Mouse (Mus musculus): ENCODE results near the gene Epc2. TPM values are rescaled to one million over a fixed set of nuclear protein-coding genes. Genes with fewer than 3 reads are reported as not detected.

The Epc2 gene
- polyA plus RNA-seq, 1 experiment = 5.3 TPM

DNA sequence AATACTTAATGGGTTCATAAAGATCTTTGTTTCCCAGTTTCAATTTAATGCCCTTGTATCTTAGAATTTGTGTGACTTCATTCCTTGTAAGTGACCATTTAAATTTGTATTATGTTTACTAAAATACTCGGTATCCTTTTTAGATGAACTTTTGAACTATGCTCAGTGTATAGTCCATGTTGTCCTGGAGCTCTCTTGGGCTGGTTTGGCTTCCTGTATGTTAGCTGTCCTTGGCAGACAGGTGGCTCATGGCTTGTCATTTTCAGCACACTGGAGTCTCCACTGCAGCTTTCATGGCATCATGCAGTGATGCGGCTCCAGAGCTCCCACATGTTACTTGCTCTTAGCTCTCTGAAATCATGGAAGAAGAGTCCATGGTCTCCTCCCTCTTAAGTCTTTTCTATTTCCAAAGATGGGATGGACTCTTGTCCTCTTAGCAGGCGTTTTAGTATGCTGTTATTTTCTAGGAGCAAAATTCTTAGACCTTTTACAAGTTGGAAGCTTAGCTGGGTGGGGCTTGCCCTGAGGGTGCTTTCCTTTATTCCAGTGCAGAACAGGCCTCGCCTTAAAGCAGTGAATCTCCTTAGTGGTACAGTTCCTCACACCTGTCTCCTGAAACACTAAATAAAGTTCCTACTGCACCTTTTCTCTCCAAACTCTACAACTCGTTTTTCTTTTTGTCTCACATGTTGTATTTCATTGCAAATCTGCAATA, 20.5 kb downstream of the Epc2 start:
- Histone ChIP-seq H3K79me2 (ENCODE audit: control insufficient read depth, insufficient read depth) (peaks cover 81% of the 10 kb centered on the region), H3K4me3 (ENCODE audit: insufficient read depth, poor library complexity, severe bottlenecking) (no peak overlapping the region), H3K27me3 (ENCODE audit: control insufficient read depth, insufficient read depth, insufficient read length) (no peaks in the 10 kb centered on the region), H3K79me3 (ENCODE audit: low read depth) (peaks cover 74% of the 10 kb centered on the region), H3ac (ENCODE audit: control insufficient read depth, insufficient read length, low read depth) (no peak overlapping the region), H3K36me3 (ENCODE audit: control insufficient read depth, insufficient read depth) (no peaks in the 10 kb centered on the region)
- TF ChIP-seq MYOD1 (IDR thresholded peaks at IDR 0.05; ENCODE audit: control insufficient read depth, insufficient read length, low read depth) (no peak), CEBPB (IDR thresholded peaks at IDR 0.05; ENCODE audit: low read depth) (no peak), CTCF (IDR thresholded peaks at IDR 0.05; ENCODE audit: control insufficient read depth, insufficient read depth, insufficient read length) (no peak), USF1 (IDR thresholded peaks at IDR 0.05; ENCODE audit: low read depth) (no peak), MAX (IDR thresholded peaks at IDR 0.05) (no peak), MYOG (IDR thresholded peaks at IDR 0.05; ENCODE audit: control insufficient read depth, extremely low read depth, insufficient read length) (no peak), FOSL1 (IDR thresholded peaks at IDR 0.05; ENCODE audit: insufficient read depth, low read length, poor library complexity, severe bottlenecking) (no peak)

DNA sequence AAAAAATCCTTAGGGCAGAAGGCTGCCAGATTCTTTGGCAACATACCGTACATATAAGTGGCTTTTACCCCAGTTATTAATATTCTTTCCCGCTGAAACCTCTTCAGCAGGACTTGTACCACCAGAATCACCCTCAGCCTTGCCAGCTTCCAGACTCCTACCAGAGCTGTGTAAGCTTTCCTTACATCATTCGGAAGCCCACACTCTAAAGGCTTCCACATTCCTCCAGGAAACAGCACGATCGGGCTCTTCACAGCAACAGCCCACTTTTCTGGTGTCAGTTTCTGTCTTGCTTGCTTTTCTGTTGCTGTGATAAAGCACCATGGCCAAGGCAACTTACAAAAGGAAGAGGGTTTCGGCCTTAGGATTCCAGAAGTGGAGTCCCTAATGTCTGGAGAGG, 21.2 kb downstream of the Epc2 start:
- H3K36me3 ChIP-seq (ENCODE audit: control insufficient read depth, insufficient read depth) = no peaks in the 10 kb centered on the region
- no peaks in the 10 kb centered on the region for H3K27me3 ChIP-seq (ENCODE audit: control insufficient read depth, insufficient read depth, insufficient read length)
- H3K79me2 ChIP-seq (ENCODE audit: control insufficient read depth, insufficient read depth) = peaks cover 74% of the 10 kb centered on the region
- H3K4me3 ChIP-seq (ENCODE audit: insufficient read depth, poor library complexity, severe bottlenecking) = no peak overlapping the region
- TF ChIP-seq MYOD1 (IDR thresholded peaks at IDR 0.05; ENCODE audit: control insufficient read depth, insufficient read length, low read depth) = no peak
- TF ChIP-seq USF1 (IDR thresholded peaks at IDR 0.05; ENCODE audit: low read depth) = no peak
- no peak for TF ChIP-seq MYOG (IDR thresholded peaks at IDR 0.05; ENCODE audit: control insufficient read depth, extremely low read depth, insufficient read length)
- no peak for TF ChIP-seq CEBPB (IDR thresholded peaks at IDR 0.05; ENCODE audit: low read depth)
- no peak for TF ChIP-seq CTCF (IDR thresholded peaks at IDR 0.05; ENCODE audit: control insufficient read depth, insufficient read depth, insufficient read length)
- no peak for TF ChIP-seq MAX (IDR thresholded peaks at IDR 0.05)
- TF ChIP-seq FOSL1 (IDR thresholded peaks at IDR 0.05; ENCODE audit: insufficient read depth, low read length, poor library complexity, severe bottlenecking) = no peak
- no peak overlapping the region for H3ac ChIP-seq (ENCODE audit: control insufficient read depth, insufficient read length, low read depth)
- H3K79me3 ChIP-seq (ENCODE audit: low read depth) = peaks cover 68% of the 10 kb centered on the region

DNA sequence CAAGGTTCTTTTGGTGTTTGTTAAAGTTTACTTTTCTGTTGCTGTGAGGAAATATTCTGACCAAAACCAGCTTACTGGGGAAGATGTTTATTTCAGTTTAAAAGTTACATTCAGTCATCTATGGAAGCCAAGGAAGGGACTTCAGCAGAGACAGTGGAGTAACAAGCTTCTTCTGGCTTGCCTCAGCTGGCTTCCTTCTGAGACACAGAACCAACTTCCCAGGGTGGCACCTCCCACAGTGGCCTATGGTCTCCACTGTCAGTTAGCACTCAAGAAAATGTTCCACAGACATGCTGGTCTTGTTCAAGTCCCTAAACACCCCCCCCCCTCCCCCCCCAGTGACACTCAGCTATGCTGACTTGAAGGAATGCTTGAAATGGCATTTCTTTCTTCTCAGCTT, 30.9 kb downstream of the Epc2 start:
- H3ac ChIP-seq (ENCODE audit: control insufficient read depth, insufficient read length, low read depth) = no peak overlapping the region

DNA sequence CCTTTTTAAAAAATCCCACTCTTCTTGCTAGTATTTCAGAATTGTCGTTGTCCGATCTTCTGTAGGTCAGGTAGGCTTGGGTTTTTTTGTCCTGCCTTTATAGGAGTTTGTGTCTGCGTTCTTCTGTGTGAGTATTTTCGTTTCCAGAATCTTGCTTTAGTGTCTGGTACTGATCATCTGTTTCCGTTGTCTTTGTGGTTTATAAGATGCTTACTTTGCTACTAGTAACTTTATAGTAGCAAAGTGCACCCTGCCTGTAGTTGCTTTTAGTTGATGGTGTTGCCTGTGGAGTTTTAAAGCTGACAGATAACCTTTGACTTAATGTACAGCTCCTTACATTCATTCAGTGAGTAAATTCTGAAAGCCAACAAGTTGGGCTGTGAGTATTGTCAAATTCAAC, 32.1 kb downstream of the Epc2 start:
- TF ChIP-seq MAX (IDR thresholded peaks at IDR 0.05) (no peak), MYOD1 (IDR thresholded peaks at IDR 0.05; ENCODE audit: control insufficient read depth, insufficient read length, low read depth) (no peak), FOSL1 (IDR thresholded peaks at IDR 0.05; ENCODE audit: insufficient read depth, low read length, poor library complexity, severe bottlenecking) (no peak), USF1 (IDR thresholded peaks at IDR 0.05; ENCODE audit: low read depth) (no peak), MYOG (IDR thresholded peaks at IDR 0.05; ENCODE audit: control insufficient read depth, extremely low read depth, insufficient read length) (no peak)
- H3K79me3 ChIP-seq (ENCODE audit: low read depth) = peaks cover 66% of the 10 kb centered on the region
- H3K79me2 ChIP-seq (ENCODE audit: control insufficient read depth, insufficient read depth) = peaks cover 72% of the 10 kb centered on the region
- H3K27me3 ChIP-seq (ENCODE audit: control insufficient read depth, insufficient read depth, insufficient read length) = no peaks in the 10 kb centered on the region
- H3K4me3 ChIP-seq (ENCODE audit: insufficient read depth, poor library complexity, severe bottlenecking) = no peak overlapping the region
- H3ac ChIP-seq (ENCODE audit: control insufficient read depth, insufficient read length, low read depth) = no peak overlapping the region
- H3K36me3 ChIP-seq (ENCODE audit: control insufficient read depth, insufficient read depth) = no peaks in the 10 kb centered on the region

More for the DNA sequence above, 30.9 kb downstream of the Epc2 start:
- Histone ChIP-seq H3K79me2 (ENCODE audit: control insufficient read depth, insufficient read depth) (peaks cover 60% of the 10 kb centered on the region), H3K79me3 (ENCODE audit: low read depth) (peaks cover 55% of the 10 kb centered on the region), H3K27me3 (ENCODE audit: control insufficient read depth, insufficient read depth, insufficient read length) (no peaks in the 10 kb centered on the region), H3K36me3 (ENCODE audit: control insufficient read depth, insufficient read depth) (no peaks in the 10 kb centered on the region), H3K4me3 (ENCODE audit: insufficient read depth, poor library complexity, severe bottlenecking) (no peak overlapping the region)
- TF ChIP-seq CTCF (IDR thresholded peaks at IDR 0.05; ENCODE audit: control insufficient read depth, insufficient read depth, insufficient read length) (no peak), MYOG (IDR thresholded peaks at IDR 0.05; ENCODE audit: control insufficient read depth, extremely low read depth, insufficient read length) (no peak), CEBPB (IDR thresholded peaks at IDR 0.05; ENCODE audit: low read depth) (no peak), FOSL1 (IDR thresholded peaks at IDR 0.05; ENCODE audit: insufficient read depth, low read length, poor library complexity, severe bottlenecking) (no peak), USF1 (IDR thresholded peaks at IDR 0.05; ENCODE audit: low read depth) (no peak), MYOD1 (IDR thresholded peaks at IDR 0.05; ENCODE audit: control insufficient read depth, insufficient read length, low read depth) (no peak), MAX (IDR thresholded peaks at IDR 0.05) (no peak)

DNA sequence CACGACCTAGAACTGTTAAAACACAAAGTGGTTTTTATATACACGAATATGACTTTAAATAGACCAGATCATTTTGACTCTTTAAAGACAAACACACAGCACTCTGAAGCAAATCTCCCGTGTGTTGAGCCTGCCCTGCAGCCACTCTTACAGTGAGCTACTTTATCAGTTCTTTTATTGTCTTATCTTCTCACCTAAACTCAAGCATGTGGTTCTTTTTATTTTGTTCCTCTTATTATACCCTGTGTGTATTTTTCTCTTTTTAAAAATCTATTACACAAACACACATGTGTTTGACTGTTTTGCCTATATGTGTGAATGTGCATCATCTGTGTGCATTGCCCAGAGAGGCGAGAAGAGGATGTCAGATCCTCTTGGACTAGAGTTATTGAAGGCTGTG, 50.1 kb downstream of the Epc2 start:
- H3K79me2 ChIP-seq (ENCODE audit: control insufficient read depth, insufficient read depth) = peaks cover 100% of the 10 kb centered on the region
- TF ChIP-seq MYOD1 (IDR thresholded peaks at IDR 0.05; ENCODE audit: control insufficient read depth, insufficient read length, low read depth) (no peak), MAX (IDR thresholded peaks at IDR 0.05) (no peak), CEBPB (IDR thresholded peaks at IDR 0.05; ENCODE audit: low read depth) (no peak), CTCF (IDR thresholded peaks at IDR 0.05; ENCODE audit: control insufficient read depth, insufficient read depth, insufficient read length) (no peak), FOSL1 (IDR thresholded peaks at IDR 0.05; ENCODE audit: insufficient read depth, low read length, poor library complexity, severe bottlenecking) (no peak), MYOG (IDR thresholded peaks at IDR 0.05; ENCODE audit: control insufficient read depth, extremely low read depth, insufficient read length) (no peak), USF1 (IDR thresholded peaks at IDR 0.05; ENCODE audit: low read depth) (no peak)
- peaks cover 85% of the 10 kb centered on the region for H3K79me3 ChIP-seq (ENCODE audit: low read depth)
- H3K27me3 ChIP-seq (ENCODE audit: control insufficient read depth, insufficient read depth, insufficient read length) = no peaks in the 10 kb centered on the region
- H3ac ChIP-seq (ENCODE audit: control insufficient read depth, insufficient read length, low read depth) = no peak overlapping the region
- H3K4me3 ChIP-seq (ENCODE audit: insufficient read depth, poor library complexity, severe bottlenecking) = no peak overlapping the region
- H3K36me3 ChIP-seq (ENCODE audit: control insufficient read depth, insufficient read depth) = no peaks in the 10 kb centered on the region

Measured in C2C12 (cell line).